Mouse (Mus musculus): ENCODE measurements around the gene 4933415A04Rik.

DNA sequence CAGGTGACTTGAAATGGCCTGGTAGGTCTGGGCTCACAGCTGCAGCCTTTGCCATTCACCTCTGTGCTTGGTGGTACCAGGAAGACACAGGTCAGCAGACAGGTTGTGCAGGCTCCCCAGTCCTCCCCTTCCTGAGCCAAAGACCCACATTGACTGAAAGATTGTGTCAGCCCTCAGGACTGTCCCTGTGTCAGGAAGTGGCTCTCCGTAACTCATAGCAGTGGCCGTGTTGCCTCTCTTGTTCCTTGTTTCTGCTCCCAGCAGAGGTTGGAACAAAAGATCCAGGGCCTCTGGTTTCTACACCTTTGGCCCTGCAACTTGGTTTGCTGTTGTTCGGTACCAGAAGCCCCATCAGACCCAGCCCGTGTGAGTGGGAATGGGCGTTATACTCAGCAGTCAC is 17.7 kb upstream of the 4933415A04Rik start:
- TF ChIP-seq CTCF (conservative IDR thresholded peaks at IDR 0.05; ENCODE audit: insufficient read depth, insufficient read length, low read depth, low read length), result no peak
- no peak for TF ChIP-seq POLR2A (IDR thresholded peaks at IDR 0.05; ENCODE audit: low read depth, low read length)

Data from kidney, adult 2 months (tissue).